Mouse (Mus musculus): Measurements from ENCODE around the gene Kctd21. TPM values are rescaled to one million over a fixed set of nuclear protein-coding genes. Genes with fewer than 3 reads are reported as not detected.

Kctd21 gene
- polyA plus RNA-seq, 1 experiment from 2014 or later: 6.6 TPM

DNA sequence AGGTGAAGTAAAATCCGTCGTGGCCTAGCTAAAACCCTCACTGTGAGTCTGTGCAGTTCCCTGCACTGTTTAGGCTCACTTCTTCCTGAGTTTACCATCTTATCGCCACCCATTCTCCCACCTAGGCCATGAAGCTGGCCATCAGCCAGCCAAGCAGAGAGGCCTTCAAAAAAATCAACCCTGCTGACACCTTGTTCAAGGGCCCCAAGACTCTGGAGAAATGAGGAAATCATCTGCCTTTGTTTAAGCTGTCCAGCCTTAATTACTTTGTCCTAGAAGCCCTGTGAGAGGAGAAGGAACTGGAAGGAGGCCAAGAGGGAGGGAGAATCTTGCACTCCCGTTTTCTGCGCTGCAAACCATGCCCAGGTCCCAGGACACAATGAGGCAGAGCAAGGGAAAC, 24.1 kb downstream of the Kctd21 start:
- no peaks in the 10 kb centered on the region for H3K27me3 ChIP-seq (ENCODE audit: control insufficient read depth, insufficient read depth, low read length)
- no peak overlapping the region for H3K27ac ChIP-seq (ENCODE audit: low read length)
- H3K9me3 ChIP-seq (ENCODE audit: control insufficient read depth, low read depth, low read length): no peaks in the 10 kb centered on the region
- 0 out of 2 replicates have a peak, but pooled peaks cover 6% of the 10 kb centered on the region for H3K4me1 ChIP-seq (ENCODE audit: control insufficient read depth, insufficient read depth, low read length)
- H3K9ac ChIP-seq (replicated peaks; ENCODE audit: low read depth, low read length): no peak overlapping the region
- no peak overlapping the region for H3K4me3 ChIP-seq (ENCODE audit: low read depth, low read length)
- 73% methylated on average over 5 of the region's 5 CpGs for WGBS
- H3K36me3 ChIP-seq (ENCODE audit: control insufficient read depth, insufficient read depth, low read length): no peaks in the 10 kb centered on the region
- no peak for ATAC-seq (ENCODE audit: insufficient number of reproducible peaks, insufficient read depth, low FRiP score, low read depth)
- no peak overlapping the region for H3K4me2 ChIP-seq (replicated peaks; ENCODE audit: low read depth, low read length)

DNA sequence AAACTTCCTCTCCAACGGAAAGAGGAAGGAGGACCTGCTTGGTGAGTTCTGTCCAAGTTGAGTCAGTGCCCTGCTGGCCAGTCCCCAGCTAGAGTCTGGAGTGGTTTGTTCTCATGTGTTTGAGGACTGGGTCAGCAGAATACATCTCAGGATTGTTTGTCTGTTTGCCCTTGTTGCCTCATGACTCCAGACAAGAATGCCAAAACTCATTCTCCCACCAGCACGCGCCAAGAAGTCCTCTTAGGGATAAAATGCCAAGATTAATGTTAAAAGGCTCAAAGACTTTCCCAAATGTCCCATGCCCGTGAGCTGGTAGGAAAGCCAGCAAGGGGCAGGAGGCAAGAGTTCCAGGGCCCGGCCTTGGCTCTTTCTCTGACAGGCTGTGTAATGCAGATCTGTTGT, 24.7 kb downstream of the Kctd21 start:
- H3K4me2 ChIP-seq (replicated peaks; ENCODE audit: low read depth, low read length): no peak overlapping the region
- 69% methylated on average over 5 of the region's 5 CpGs for WGBS
- no peak overlapping the region for H3K4me3 ChIP-seq (ENCODE audit: low read depth, low read length)
- H3K27ac ChIP-seq (ENCODE audit: low read length): no peak overlapping the region
- no peaks in the 10 kb centered on the region for H3K9me3 ChIP-seq (ENCODE audit: control insufficient read depth, low read depth, low read length)
- 0 out of 2 replicates have a peak, but pooled peaks cover 6% of the 10 kb centered on the region for H3K4me1 ChIP-seq (ENCODE audit: control insufficient read depth, insufficient read depth, low read length)
- no peaks in the 10 kb centered on the region for H3K36me3 ChIP-seq (ENCODE audit: control insufficient read depth, insufficient read depth, low read length)
- no peak overlapping the region for H3K9ac ChIP-seq (replicated peaks; ENCODE audit: low read depth, low read length)
- ATAC-seq (ENCODE audit: insufficient number of reproducible peaks, insufficient read depth, low FRiP score, low read depth): no peak
- no peaks in the 10 kb centered on the region for H3K27me3 ChIP-seq (ENCODE audit: control insufficient read depth, insufficient read depth, low read length)

DNA sequence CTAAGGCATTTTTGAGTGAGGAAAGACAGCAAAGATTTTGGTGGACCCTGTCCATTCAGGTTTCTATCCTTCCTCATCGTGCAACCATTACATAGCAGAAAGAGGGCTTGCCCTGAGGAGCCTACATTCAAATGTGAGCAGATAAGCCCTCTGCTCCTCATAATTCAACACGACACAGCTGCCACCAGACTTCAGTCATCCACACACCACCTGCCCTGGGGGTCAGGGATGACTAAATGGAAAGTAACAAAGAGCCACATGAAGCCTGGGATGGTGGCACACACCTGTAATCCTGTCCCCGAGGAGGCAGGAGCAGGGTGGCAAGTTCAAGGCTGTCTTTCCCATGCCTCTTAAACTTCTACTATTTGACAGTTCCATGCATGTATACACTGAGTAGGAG, 25.7 kb downstream of the Kctd21 start:
- Histone ChIP-seq H3K9me3 (ENCODE audit: control insufficient read depth, low read depth, low read length) (no peaks in the 10 kb centered on the region), H3K36me3 (ENCODE audit: control insufficient read depth, insufficient read depth, low read length) (no peaks in the 10 kb centered on the region), H3K4me2 (replicated peaks; ENCODE audit: low read depth, low read length) (no peak overlapping the region), H3K4me3 (ENCODE audit: low read depth, low read length) (no peak overlapping the region), H3K4me1 (ENCODE audit: control insufficient read depth, insufficient read depth, low read length) (0 out of 2 replicates have a peak, but pooled peaks cover 6% of the 10 kb centered on the region), H3K9ac (replicated peaks; ENCODE audit: low read depth, low read length) (no peak overlapping the region), H3K27me3 (ENCODE audit: control insufficient read depth, insufficient read depth, low read length) (no peaks in the 10 kb centered on the region), H3K27ac (ENCODE audit: low read length) (no peak overlapping the region)
- WGBS: 66% methylated on average over 3 of the region's 3 CpGs
- ATAC-seq (ENCODE audit: insufficient number of reproducible peaks, insufficient read depth, low FRiP score, low read depth): no peak

DNA sequence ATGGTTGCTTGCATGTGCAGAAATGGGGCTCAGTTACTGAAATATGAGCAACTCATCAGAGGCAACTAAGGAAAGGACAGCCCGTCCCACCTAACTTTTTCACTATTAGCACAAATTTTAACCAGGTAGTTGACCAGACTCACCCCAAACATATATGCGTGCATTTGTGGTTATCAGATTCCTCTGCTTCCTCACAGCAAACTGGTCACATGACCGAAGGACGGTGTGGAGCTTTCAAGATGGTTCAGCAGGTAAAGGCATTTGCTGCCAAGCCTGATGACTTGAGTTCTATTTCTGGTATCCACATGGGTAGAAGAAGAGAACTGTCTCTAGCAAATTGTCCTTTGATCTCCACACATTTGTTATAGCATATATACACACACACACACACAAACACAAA, 26.2 kb downstream of the Kctd21 start:
- Histone ChIP-seq H3K27me3 (ENCODE audit: control insufficient read depth, insufficient read depth, low read length) (no peaks in the 10 kb centered on the region), H3K36me3 (ENCODE audit: control insufficient read depth, insufficient read depth, low read length) (no peaks in the 10 kb centered on the region), H3K4me1 (ENCODE audit: control insufficient read depth, insufficient read depth, low read length) (0 out of 2 replicates have a peak, but pooled peaks cover 6% of the 10 kb centered on the region), H3K4me2 (replicated peaks; ENCODE audit: low read depth, low read length) (no peak overlapping the region), H3K9me3 (ENCODE audit: control insufficient read depth, low read depth, low read length) (no peaks in the 10 kb centered on the region), H3K9ac (replicated peaks; ENCODE audit: low read depth, low read length) (no peak overlapping the region), H3K27ac (ENCODE audit: low read length) (no peak overlapping the region), H3K4me3 (ENCODE audit: low read depth, low read length) (no peak overlapping the region)
- ATAC-seq (ENCODE audit: insufficient number of reproducible peaks, insufficient read depth, low FRiP score, low read depth): no peak
- WGBS: 85% methylated on average over 4 of the region's 4 CpGs

DNA sequence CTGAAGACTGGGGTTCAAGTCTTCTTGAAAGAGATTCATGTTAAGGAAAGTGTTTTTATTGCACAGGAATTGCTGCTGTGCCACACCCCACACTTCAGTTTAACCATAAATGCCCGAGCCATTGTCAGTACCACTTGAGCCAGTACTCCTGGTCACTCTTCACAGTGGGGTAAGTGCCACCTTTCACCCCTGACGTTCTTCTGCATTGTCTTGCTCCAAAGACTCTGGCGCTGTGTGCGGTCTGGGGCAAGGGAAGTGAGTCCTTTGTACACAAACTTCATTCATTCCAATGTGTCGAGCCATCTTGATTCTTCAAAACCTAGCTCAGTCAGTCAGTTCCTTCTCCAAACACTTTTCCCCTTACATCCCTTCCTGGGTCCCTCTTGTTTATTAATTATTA, 28.0 kb downstream of the Kctd21 start:
- no peak for ATAC-seq (ENCODE audit: insufficient number of reproducible peaks, insufficient read depth, low FRiP score, low read depth)
- 0 out of 2 replicates have a peak, but pooled peaks cover 6% of the 10 kb centered on the region for H3K4me1 ChIP-seq (ENCODE audit: control insufficient read depth, insufficient read depth, low read length)
- H3K27ac ChIP-seq (ENCODE audit: low read length): no peak overlapping the region
- H3K4me3 ChIP-seq (ENCODE audit: low read depth, low read length): no peak overlapping the region
- 79% methylated on average over 5 of the region's 5 CpGs for WGBS
- no peak overlapping the region for H3K9ac ChIP-seq (replicated peaks; ENCODE audit: low read depth, low read length)
- H3K4me2 ChIP-seq (replicated peaks; ENCODE audit: low read depth, low read length): no peak overlapping the region
- no peaks in the 10 kb centered on the region for H3K27me3 ChIP-seq (ENCODE audit: control insufficient read depth, insufficient read depth, low read length)
- no peaks in the 10 kb centered on the region for H3K36me3 ChIP-seq (ENCODE audit: control insufficient read depth, insufficient read depth, low read length)
- no peaks in the 10 kb centered on the region for H3K9me3 ChIP-seq (ENCODE audit: control insufficient read depth, low read depth, low read length)

DNA sequence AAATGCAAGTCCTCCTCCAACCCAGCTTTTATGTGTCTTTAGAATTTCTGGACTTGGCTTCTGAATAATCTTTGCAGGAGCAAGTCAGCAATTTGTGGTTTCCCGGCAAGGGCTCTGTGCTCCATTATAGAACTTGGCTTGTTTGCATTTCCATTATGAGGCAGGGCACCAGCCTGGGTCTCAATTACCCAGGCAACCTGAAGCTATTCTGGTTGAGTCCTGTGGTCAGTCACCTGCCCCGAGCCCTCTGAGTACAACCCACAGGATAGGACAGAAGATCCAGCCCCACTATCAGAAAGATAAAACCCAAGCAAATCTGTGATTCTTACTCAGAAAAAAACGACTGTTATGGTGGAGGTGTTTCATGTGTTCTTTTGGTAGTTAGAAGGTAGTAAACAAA, 28.8 kb downstream of the Kctd21 start:
- Histone ChIP-seq H3K4me2 (replicated peaks; ENCODE audit: low read depth, low read length) (no peak overlapping the region), H3K4me3 (ENCODE audit: low read depth, low read length) (no peak overlapping the region), H3K9me3 (ENCODE audit: control insufficient read depth, low read depth, low read length) (no peaks in the 10 kb centered on the region), H3K9ac (replicated peaks; ENCODE audit: low read depth, low read length) (no peak overlapping the region), H3K4me1 (ENCODE audit: control insufficient read depth, insufficient read depth, low read length) (0 out of 2 replicates have a peak, but pooled peaks cover 3% of the 10 kb centered on the region), H3K27ac (ENCODE audit: low read length) (no peak overlapping the region), H3K27me3 (ENCODE audit: control insufficient read depth, insufficient read depth, low read length) (no peaks in the 10 kb centered on the region), H3K36me3 (ENCODE audit: control insufficient read depth, insufficient read depth, low read length) (no peaks in the 10 kb centered on the region)
- WGBS: 57% methylated on average over 3 of the region's 3 CpGs
- ATAC-seq (ENCODE audit: insufficient number of reproducible peaks, insufficient read depth, low FRiP score, low read depth): no peak

DNA sequence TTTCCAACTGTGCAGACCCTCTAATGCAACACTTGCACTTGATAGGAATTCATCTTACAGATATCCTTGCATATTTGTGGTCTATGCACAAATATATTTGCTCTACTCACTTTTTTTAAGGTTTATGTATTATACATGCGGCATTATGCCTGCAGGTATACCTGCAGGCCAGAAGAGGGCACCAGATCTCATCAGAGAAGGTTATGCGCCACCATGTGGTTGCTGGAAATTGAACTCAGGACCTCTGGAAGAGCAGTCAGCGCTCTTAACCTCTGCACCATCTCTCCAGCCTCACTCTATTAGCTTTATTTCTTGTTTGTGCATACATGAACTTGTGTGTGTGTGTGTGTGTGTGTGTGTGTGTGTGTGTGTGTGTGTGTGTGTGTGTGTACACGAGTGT, 29.3 kb downstream of the Kctd21 start:
- no peak overlapping the region for H3K9ac ChIP-seq (replicated peaks; ENCODE audit: low read depth, low read length)
- H3K27me3 ChIP-seq (ENCODE audit: control insufficient read depth, insufficient read depth, low read length): no peaks in the 10 kb centered on the region
- 29% methylated on average over 4 of the region's 4 CpGs for WGBS
- no peaks in the 10 kb centered on the region for H3K36me3 ChIP-seq (ENCODE audit: control insufficient read depth, insufficient read depth, low read length)
- H3K9me3 ChIP-seq (ENCODE audit: control insufficient read depth, low read depth, low read length): no peaks in the 10 kb centered on the region
- ATAC-seq (ENCODE audit: insufficient number of reproducible peaks, insufficient read depth, low FRiP score, low read depth): no peak
- no peak overlapping the region for H3K27ac ChIP-seq (ENCODE audit: low read length)
- H3K4me2 ChIP-seq (replicated peaks; ENCODE audit: low read depth, low read length): no peak overlapping the region
- H3K4me1 ChIP-seq (ENCODE audit: control insufficient read depth, insufficient read depth, low read length): 0 out of 2 replicates have a peak, but pooled peaks cover under 1% of the 10 kb centered on the region
- H3K4me3 ChIP-seq (ENCODE audit: low read depth, low read length): no peak overlapping the region

DNA sequence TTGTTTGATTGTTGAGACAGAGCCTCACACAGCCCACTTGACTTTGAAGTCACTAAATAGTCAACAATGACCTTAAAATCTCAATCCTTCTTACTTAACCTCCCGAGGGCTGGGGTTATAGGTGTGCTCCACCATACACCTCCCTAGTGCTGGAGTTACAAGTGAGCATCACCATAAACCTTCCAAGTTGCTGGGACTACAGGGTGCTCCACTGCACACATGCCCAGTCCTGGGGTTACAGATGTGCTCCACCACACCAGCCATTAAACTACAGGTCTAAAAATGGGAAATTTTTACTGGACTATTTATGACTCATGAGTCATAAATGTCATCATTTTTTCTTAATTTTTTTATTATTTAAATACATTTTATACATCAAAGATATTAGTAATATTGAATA, 33.8 kb downstream of the Kctd21 start:
- no peak overlapping the region for H3K4me3 ChIP-seq (ENCODE audit: low read depth, low read length)
- H3K4me2 ChIP-seq (replicated peaks; ENCODE audit: low read depth, low read length): no peak overlapping the region
- H3K4me1 ChIP-seq (ENCODE audit: control insufficient read depth, insufficient read depth, low read length): peaks cover 2% of the 10 kb centered on the region; the same call in 1 of the 2 replicates
- ATAC-seq (ENCODE audit: insufficient number of reproducible peaks, insufficient read depth, low FRiP score, low read depth): no peak
- H3K36me3 ChIP-seq (ENCODE audit: control insufficient read depth, insufficient read depth, low read length): no peaks in the 10 kb centered on the region
- H3K27ac ChIP-seq (ENCODE audit: low read length): no peak overlapping the region
- no peak overlapping the region for H3K9ac ChIP-seq (replicated peaks; ENCODE audit: low read depth, low read length)
- 81% methylated on average over 1 of the region's 1 CpGs for WGBS
- no peaks in the 10 kb centered on the region for H3K9me3 ChIP-seq (ENCODE audit: control insufficient read depth, low read depth, low read length)
- no peaks in the 10 kb centered on the region for H3K27me3 ChIP-seq (ENCODE audit: control insufficient read depth, insufficient read depth, low read length)

DNA sequence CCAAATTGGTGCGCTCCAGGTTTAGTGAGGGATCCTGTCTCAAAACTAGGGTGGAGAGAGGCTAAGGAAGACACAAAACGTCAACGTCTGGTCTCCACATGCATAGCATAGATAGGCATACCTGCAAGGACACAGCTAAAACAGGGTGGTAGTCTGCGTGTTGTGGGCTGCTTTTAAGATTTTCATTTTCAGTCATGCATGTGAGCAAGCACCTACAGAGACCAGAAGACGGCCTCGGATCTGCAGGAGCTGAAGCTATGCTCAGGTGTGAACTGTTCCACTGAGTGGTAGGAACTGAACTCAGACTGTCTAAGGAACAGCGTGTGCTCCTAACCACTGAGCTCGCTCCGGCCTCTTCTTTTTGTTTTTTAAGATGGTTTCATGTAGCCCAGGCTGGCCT, 43.0 kb downstream of the Kctd21 start:
- H3K36me3 ChIP-seq (ENCODE audit: control insufficient read depth, insufficient read depth, low read length): peaks cover 41% of the 10 kb centered on the region
- H3K9ac ChIP-seq (replicated peaks; ENCODE audit: low read depth, low read length): no peak overlapping the region
- WGBS: 92% methylated on average over 9 of the region's 9 CpGs
- no peak overlapping the region for H3K4me2 ChIP-seq (replicated peaks; ENCODE audit: low read depth, low read length)
- H3K27me3 ChIP-seq (ENCODE audit: control insufficient read depth, insufficient read depth, low read length): no peaks in the 10 kb centered on the region
- H3K4me1 ChIP-seq (ENCODE audit: control insufficient read depth, insufficient read depth, low read length): peaks cover 7% of the 10 kb centered on the region; the same call in 1 of the 2 replicates
- H3K4me3 ChIP-seq (ENCODE audit: low read depth, low read length): no peak overlapping the region
- no peaks in the 10 kb centered on the region for H3K9me3 ChIP-seq (ENCODE audit: control insufficient read depth, low read depth, low read length)
- ATAC-seq (ENCODE audit: insufficient number of reproducible peaks, insufficient read depth, low FRiP score, low read depth): no peak
- H3K27ac ChIP-seq (ENCODE audit: low read length): no peak overlapping the region
